Mouse (Mus musculus) brain, embryonic 14.5 days (tissue): ENCODE measurements around the gene Dpp6.

Experiments
- CTCF ChIP-seq: fragments of 200-500 bp; IDR thresholded peaks from 2 replicates; pipeline ENCODE4 v1.5.1; 2012; ENCODE audit warnings: inconsistent platforms, mild to moderate bottlenecking, moderate library complexity, borderline replicate concordance; ENCODE audit not compliant: insufficient read depth, insufficient read length; ENCODE audit errors: extremely low read depth
- POLR2A ChIP-seq: fragments of 200-500 bp; IDR thresholded peaks from 2 replicates; pipeline ENCODE4 v1.6.1; 2012; ENCODE audit warnings: mild to moderate bottlenecking, inconsistent platforms, borderline replicate concordance; ENCODE audit not compliant: poor library complexity, insufficient read depth, insufficient read length, severe bottlenecking; ENCODE audit errors: extremely low read depth

DNA sequence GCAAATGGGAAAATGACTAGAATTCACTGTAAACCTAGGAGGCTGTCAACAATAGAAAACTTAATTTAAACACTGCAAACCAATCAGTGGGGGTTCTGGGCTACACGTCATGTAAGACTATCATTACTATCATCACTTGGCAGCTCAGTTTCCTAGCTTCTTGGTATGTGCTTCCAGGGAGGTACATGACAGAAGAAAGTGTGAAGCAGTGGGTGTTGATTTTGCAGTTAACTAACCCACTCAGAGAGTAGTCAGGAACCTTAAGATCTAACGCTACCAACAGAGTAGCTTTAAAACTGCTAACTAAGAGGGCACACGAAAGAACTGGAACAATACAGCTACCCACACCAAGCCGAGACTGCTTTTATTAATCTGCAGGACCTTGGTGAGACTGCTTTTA lies 217.9 kb downstream of the Dpp6 start:
- TF ChIP-seq POLR2A = no peak
- no peak for TF ChIP-seq CTCF
